Mouse (Mus musculus): ENCODE results near the gene Gnb2. TPM values are rescaled to one million over a fixed set of nuclear protein-coding genes. Genes with fewer than 3 reads are reported as not detected.

The Gnb2 gene
- polyA plus RNA-seq, 1 experiment from 2014 or later: 257 TPM

DNA sequence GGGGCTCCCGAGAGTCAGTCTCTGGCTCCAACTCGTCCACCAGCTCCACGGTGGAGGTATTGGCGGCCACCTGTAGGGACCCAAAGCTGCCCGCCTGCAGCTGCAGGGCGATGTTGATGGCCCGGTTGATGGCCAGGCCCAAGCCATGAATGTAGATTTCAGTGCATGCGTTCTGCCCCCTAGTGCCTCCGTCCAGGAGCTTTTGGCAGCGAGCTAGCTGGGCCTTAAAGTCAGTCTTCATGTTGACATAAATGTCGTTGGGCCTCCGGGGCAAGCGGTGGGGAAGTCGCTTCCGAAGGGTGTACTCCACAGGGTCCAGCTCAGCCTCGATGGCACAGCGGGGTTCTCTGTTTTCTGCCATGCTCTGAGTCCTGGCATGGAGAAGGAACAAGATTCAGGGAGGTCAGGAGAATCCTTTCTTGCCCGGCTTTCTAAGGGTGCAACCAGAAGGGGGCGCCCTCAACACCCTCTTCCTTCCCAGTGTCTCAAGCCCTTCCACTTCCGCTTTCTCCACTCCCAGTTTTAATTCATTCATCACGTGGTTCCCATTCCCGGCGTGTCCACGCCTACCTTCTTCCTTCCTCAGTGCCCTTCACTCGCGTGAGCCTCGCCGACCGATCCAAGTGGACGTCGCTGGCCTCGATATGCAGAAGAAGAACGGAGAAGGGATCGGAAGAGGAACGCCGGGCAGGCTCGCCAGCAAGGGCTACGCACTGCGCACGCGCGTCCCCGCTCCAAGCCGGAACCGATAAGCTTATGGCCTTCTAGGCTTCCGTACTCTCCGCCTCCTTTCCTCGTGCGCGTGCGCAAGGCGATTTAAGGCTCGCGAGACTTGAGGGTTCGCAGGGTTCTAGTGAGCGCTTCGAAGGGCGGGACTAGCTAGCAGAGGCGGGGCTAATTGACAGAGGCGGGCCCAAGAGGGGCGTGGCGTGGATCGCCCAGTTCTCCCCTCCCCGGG lies 31.3 kb downstream of the Gnb2 start, which contains the start of gene Pop7:
Pop7 (minus strand) TSS at position 810 of the 958 bp plus-strand sequence.
- Histone ChIP-seq H3K9me3 (replicated peaks; ENCODE audit: control insufficient read depth, low read length) (no peaks in the 10 kb centered on the region), H3K9ac (ENCODE audit: low read length) (peak within 1 kb of the TSS; percentile 88), H3K27ac (ENCODE audit: low read length) (peak within 1 kb of the TSS; percentile 99), H3K36me3 (ENCODE audit: control insufficient read depth, insufficient read depth, low read length) (no peaks in the 10 kb centered on the region), H3K4me1 (ENCODE audit: control insufficient read depth, insufficient read depth, low read length) (peaks cover 15% of the 10 kb centered on the region), H3K4me2 (ENCODE audit: low read depth, low read length) (peak within 1 kb of the TSS; percentile 97), H3K27me3 (ENCODE audit: control insufficient read depth, insufficient read depth, low read length) (no peaks in the 10 kb centered on the region), H3K4me3 (replicated peaks; ENCODE audit: low read length) (peak within 1 kb of the TSS; percentile 86)
- 2% methylated on average over 64 of the region's 64 CpGs for WGBS
- peak; percentile 97 for ATAC-seq (ENCODE audit: insufficient read depth, low FRiP score)

DNA sequence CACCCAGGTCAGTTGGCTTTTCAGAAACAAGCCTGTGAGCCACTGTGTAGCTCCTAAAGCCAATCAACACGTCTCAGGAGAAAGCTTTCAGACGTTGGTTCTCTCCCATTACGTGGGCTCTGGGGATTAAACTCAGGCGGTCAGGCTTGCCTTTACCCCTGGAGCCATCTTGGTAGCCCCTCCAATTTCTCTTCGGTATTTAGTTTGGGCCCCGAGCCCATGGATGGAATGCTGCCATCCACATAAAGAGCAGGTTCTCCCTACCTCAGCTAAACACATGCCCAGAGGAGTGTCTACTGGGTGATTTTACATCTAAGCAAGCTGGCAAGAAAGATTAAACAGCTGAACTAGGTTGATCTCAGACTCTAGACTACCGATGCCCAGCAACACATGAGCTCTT lies 33.1 kb downstream of the Gnb2 start:
- H3K4me3 ChIP-seq (replicated peaks; ENCODE audit: low read length): no peak overlapping the region
- H3K9me3 ChIP-seq (replicated peaks; ENCODE audit: control insufficient read depth, low read length): no peaks in the 10 kb centered on the region
- no peak overlapping the region for H3K4me2 ChIP-seq (ENCODE audit: low read depth, low read length)
- ATAC-seq (ENCODE audit: insufficient read depth, low FRiP score): no peak
- no peaks in the 10 kb centered on the region for H3K36me3 ChIP-seq (ENCODE audit: control insufficient read depth, insufficient read depth, low read length)
- H3K27me3 ChIP-seq (ENCODE audit: control insufficient read depth, insufficient read depth, low read length): no peaks in the 10 kb centered on the region
- H3K27ac ChIP-seq (ENCODE audit: low read length): no peak overlapping the region
- no peak overlapping the region for H3K9ac ChIP-seq (ENCODE audit: low read length)
- H3K4me1 ChIP-seq (ENCODE audit: control insufficient read depth, insufficient read depth, low read length): peaks cover 15% of the 10 kb centered on the region
- WGBS: 93% methylated on average over 7 of the region's 7 CpGs

GRCm38 (mm10) chr5:137493831-137494230 lies 39.5 kb downstream of the Gnb2 start:
- no peaks in the 10 kb centered on the region for H3K9me3 ChIP-seq (replicated peaks; ENCODE audit: control insufficient read depth, low read length)
- H3K36me3 ChIP-seq (ENCODE audit: control insufficient read depth, insufficient read depth, low read length): no peaks in the 10 kb centered on the region
- H3K27me3 ChIP-seq (ENCODE audit: control insufficient read depth, insufficient read depth, low read length): no peaks in the 10 kb centered on the region
- H3K4me2 ChIP-seq (ENCODE audit: low read depth, low read length): no peak overlapping the region
- no peak overlapping the region for H3K27ac ChIP-seq (ENCODE audit: low read length)
- 74% methylated on average over 13 of the region's 13 CpGs for whole genome bisulfite sequencing
- H3K4me1 ChIP-seq (ENCODE audit: control insufficient read depth, insufficient read depth, low read length): 0 out of 2 replicates have a peak, but pooled peaks cover 4% of the 10 kb centered on the region
- H3K9ac ChIP-seq (ENCODE audit: low read length): no peak overlapping the region
- no peak overlapping the region for H3K4me3 ChIP-seq (replicated peaks; ENCODE audit: low read length)
- ATAC-seq (ENCODE audit: insufficient read depth, low FRiP score): no peak

DNA sequence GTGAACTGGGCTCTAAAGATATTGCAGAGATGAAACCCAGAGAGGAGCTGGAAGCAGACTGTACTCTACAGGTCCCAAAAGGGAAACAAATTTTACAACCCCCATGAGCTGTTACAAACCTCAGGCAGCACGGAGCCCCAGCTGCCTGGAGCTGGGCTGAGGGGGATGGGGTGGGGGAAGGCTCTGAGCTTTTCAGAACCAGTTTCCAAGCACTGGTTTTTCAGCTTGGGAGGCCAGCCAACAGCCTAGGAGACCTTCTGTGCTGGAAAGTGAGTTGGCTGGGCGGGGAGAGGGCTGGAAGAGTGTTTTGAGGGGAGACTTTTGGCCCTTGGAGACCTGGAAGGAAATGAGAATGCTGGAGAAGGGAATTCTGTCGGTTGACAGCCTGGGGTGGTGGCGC lies 41.8 kb downstream of the Gnb2 start:
- no peaks in the 10 kb centered on the region for H3K9me3 ChIP-seq (replicated peaks; ENCODE audit: control insufficient read depth, low read length)
- 0 out of 2 replicates have a peak, but pooled peaks have one; percentile 37 for ATAC-seq (ENCODE audit: insufficient read depth, low FRiP score)
- H3K9ac ChIP-seq (ENCODE audit: low read length): 0 out of 2 replicates have a peak overlapping the region, but pooled peaks have one; percentile 39
- H3K4me2 ChIP-seq (ENCODE audit: low read depth, low read length): no peak overlapping the region
- no peaks in the 10 kb centered on the region for H3K27me3 ChIP-seq (ENCODE audit: control insufficient read depth, insufficient read depth, low read length)
- no peaks in the 10 kb centered on the region for H3K36me3 ChIP-seq (ENCODE audit: control insufficient read depth, insufficient read depth, low read length)
- no peak overlapping the region for H3K4me3 ChIP-seq (replicated peaks; ENCODE audit: low read length)
- no peak overlapping the region for H3K27ac ChIP-seq (ENCODE audit: low read length)
- H3K4me1 ChIP-seq (ENCODE audit: control insufficient read depth, insufficient read depth, low read length): 0 out of 2 replicates have a peak, but pooled peaks cover 4% of the 10 kb centered on the region
- WGBS: 43% methylated on average over 4 of the region's 4 CpGs

DNA sequence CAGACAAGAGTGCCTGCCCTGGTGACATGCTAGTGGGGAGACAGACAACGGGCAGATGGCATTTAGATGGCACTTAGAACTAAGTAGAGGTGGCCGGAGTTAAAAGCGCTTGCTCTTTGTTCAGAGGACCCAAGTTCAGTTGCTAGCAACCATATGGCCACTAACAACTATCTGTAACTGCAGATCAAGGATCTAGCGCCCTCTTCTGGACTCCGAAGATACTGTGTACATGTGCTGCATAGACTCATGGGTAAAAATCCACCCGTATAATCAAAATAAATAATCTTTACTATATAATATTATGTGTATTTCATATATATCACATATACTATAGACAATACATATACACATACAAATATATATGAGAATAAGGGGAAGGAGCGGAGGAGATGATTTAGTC lies 45.7 kb downstream of the Gnb2 start:
- no peaks in the 10 kb centered on the region for H3K27me3 ChIP-seq (ENCODE audit: control insufficient read depth, insufficient read depth, low read length)
- H3K4me2 ChIP-seq (ENCODE audit: low read depth, low read length): no peak overlapping the region
- no peaks in the 10 kb centered on the region for H3K9me3 ChIP-seq (replicated peaks; ENCODE audit: control insufficient read depth, low read length)
- H3K4me1 ChIP-seq (ENCODE audit: control insufficient read depth, insufficient read depth, low read length): 0 out of 2 replicates have a peak, but pooled peaks cover 10% of the 10 kb centered on the region
- no peak overlapping the region for H3K9ac ChIP-seq (ENCODE audit: low read length)
- ATAC-seq (ENCODE audit: insufficient read depth, low FRiP score): no peak
- no peak overlapping the region for H3K27ac ChIP-seq (ENCODE audit: low read length)
- no peak overlapping the region for H3K4me3 ChIP-seq (replicated peaks; ENCODE audit: low read length)
- no peaks in the 10 kb centered on the region for H3K36me3 ChIP-seq (ENCODE audit: control insufficient read depth, insufficient read depth, low read length)
- WGBS: 84% methylated on average over 7 of the region's 7 CpGs

- 0 out of 2 replicates have a peak, but pooled peaks cover 6% of the 10 kb centered on the region for H3K4me1 ChIP-seq (ENCODE audit: control insufficient read depth, insufficient read depth, low read length)
- H3K27me3 ChIP-seq (ENCODE audit: control insufficient read depth, insufficient read depth, low read length): no peaks in the 10 kb centered on the region
- H3K4me2 ChIP-seq (ENCODE audit: low read depth, low read length): peak overlapping the region; percentile 46
- 2% methylated on average over 17 of the region's 17 CpGs for WGBS
- peak overlapping the region; percentile 32 for H3K4me3 ChIP-seq (replicated peaks; ENCODE audit: low read length)
- no peak for ATAC-seq (ENCODE audit: insufficient read depth, low FRiP score)
- no peaks in the 10 kb centered on the region for H3K9me3 ChIP-seq (replicated peaks; ENCODE audit: control insufficient read depth, low read length)
- H3K36me3 ChIP-seq (ENCODE audit: control insufficient read depth, insufficient read depth, low read length): no peaks in the 10 kb centered on the region
- H3K9ac ChIP-seq (ENCODE audit: low read length): peak overlapping the region; percentile 49
- no peak overlapping the region for H3K27ac ChIP-seq (ENCODE audit: low read length)
These were observed 47.5 kb downstream of the Gnb2 start for GRCm38 (mm10) chr5:137485851-137486155.

DNA sequence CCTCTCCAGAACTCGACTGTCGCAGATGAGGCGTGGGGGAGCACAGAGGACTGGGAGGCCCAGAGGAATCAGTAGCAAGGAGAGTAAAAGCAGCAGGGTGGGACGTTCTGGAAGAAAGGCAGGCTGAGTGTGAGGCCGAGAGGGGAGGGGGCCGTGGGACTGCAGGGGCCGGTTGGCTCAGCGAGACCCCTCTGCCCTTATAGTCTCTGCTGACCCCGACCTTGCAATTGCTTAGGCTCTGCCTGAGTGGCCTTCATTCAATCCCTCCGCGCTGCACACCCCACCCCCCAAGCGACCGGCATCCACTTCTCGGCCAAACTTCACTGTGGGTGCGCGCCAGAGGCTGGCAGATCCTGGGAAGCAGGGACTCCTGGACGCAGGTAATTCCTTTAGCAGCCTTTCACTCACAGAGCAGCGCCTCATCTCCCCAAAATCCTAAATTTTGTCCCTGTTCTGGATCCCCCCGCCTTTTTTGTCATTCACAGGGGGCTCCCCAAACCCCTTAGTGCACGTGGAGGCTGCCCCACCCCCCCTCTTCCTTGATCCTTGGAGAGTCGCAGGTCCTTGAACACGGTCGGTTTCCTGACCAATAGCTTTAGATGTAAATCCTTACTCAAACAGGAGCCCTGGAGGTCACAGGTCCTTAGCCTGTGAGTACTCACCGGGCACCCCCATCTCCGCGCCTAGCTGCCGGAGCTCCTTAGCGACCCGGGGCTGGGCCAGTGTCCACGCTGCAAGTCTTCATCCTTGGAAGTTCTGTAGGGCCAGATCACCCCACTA lies 48.0 kb downstream of the Gnb2 start:
- Histone ChIP-seq H3K9me3 (replicated peaks; ENCODE audit: control insufficient read depth, low read length) (no peaks in the 10 kb centered on the region), H3K27ac (ENCODE audit: low read length) (no peak overlapping the region), H3K9ac (ENCODE audit: low read length) (peak overlapping the region; percentile 49), H3K4me2 (ENCODE audit: low read depth, low read length) (peak overlapping the region; percentile 46), H3K27me3 (ENCODE audit: control insufficient read depth, insufficient read depth, low read length) (no peaks in the 10 kb centered on the region), H3K4me1 (ENCODE audit: control insufficient read depth, insufficient read depth, low read length) (0 out of 2 replicates have a peak, but pooled peaks cover 6% of the 10 kb centered on the region), H3K4me3 (replicated peaks; ENCODE audit: low read length) (peak overlapping the region; percentile 32), H3K36me3 (ENCODE audit: control insufficient read depth, insufficient read depth, low read length) (no peaks in the 10 kb centered on the region)
- no peak for ATAC-seq (ENCODE audit: insufficient read depth, low FRiP score)
- WGBS: 11% methylated on average over 30 of the region's 30 CpGs

DNA sequence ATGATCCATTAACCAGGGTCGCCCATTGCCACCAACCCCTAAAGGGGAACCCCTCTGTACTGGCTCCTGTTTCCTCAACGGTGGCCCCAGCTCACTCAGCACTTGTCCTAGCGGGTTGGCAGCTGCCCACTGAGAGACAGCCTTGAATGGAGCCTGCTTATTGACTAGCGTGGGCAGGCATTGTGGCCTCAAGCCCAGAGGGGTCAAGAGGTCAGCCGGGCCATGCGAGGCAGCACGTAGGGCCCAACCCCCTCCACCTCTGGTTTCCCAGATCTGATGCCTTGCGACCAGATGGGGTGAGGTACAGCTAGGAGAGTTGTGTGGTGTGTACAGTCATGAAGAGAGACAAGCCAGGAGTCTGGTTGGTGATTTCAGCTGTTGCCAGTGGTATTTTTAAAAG lies 51.4 kb downstream of the Gnb2 start:
- Histone ChIP-seq H3K36me3 (ENCODE audit: control insufficient read depth, insufficient read depth, low read length) (no peaks in the 10 kb centered on the region), H3K27me3 (ENCODE audit: control insufficient read depth, insufficient read depth, low read length) (no peaks in the 10 kb centered on the region), H3K27ac (ENCODE audit: low read length) (no peak overlapping the region), H3K9ac (ENCODE audit: low read length) (no peak overlapping the region), H3K4me1 (ENCODE audit: control insufficient read depth, insufficient read depth, low read length) (0 out of 2 replicates have a peak, but pooled peaks cover 6% of the 10 kb centered on the region), H3K4me2 (ENCODE audit: low read depth, low read length) (no peak overlapping the region), H3K4me3 (replicated peaks; ENCODE audit: low read length) (no peak overlapping the region), H3K9me3 (replicated peaks; ENCODE audit: control insufficient read depth, low read length) (no peaks in the 10 kb centered on the region)
- WGBS: 45% methylated on average over 8 of the region's 8 CpGs
- ATAC-seq (ENCODE audit: insufficient read depth, low FRiP score): no peak

DNA sequence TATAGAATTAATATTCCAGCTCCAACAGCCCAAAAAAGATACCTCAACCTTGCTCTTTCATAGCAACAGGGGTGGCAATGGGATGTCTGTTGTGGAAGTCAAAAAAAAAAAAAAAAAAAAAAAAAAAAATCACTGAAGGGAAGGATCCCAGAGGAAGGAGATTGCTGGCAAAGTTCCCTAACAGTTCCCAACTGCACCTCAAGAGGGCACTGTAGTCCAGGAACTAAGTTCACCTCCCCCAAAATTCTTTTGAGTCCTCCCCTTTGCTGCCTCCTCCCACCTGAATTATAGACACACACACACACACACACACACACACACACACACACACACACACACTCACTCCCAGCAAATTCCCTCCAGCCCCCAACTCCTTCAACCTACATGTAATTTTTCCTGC lies 52.2 kb downstream of the Gnb2 start:
- Histone ChIP-seq H3K4me3 (replicated peaks; ENCODE audit: low read length) (no peak overlapping the region), H3K4me1 (ENCODE audit: control insufficient read depth, insufficient read depth, low read length) (0 out of 2 replicates have a peak, but pooled peaks cover 6% of the 10 kb centered on the region), H3K4me2 (ENCODE audit: low read depth, low read length) (no peak overlapping the region), H3K9ac (ENCODE audit: low read length) (no peak overlapping the region), H3K36me3 (ENCODE audit: control insufficient read depth, insufficient read depth, low read length) (no peaks in the 10 kb centered on the region), H3K9me3 (replicated peaks; ENCODE audit: control insufficient read depth, low read length) (no peaks in the 10 kb centered on the region), H3K27ac (ENCODE audit: low read length) (no peak overlapping the region), H3K27me3 (ENCODE audit: control insufficient read depth, insufficient read depth, low read length) (no peaks in the 10 kb centered on the region)
- ATAC-seq (ENCODE audit: insufficient read depth, low FRiP score): no peak
